Mouse (Mus musculus) liver, adult 2 months (tissue): ENCODE results near the gene Gfy. TPM values are rescaled to one million over a fixed set of nuclear protein-coding genes. Genes with fewer than 3 reads are reported as not detected.

ENCODE experiments used
- DNase-seq: peaks from one replicate; pipeline ENCODE4 v3.0.0-alpha.2; 2011; ENCODE audit warnings: low read depth, low spot score; ENCODE audit errors: extremely low read depth
- H3K27ac ChIP-seq: fragments of 200-500 bp; replicated peaks from 2 replicates; pipeline ENCODE4 v1.5.1; 2012; ENCODE audit warnings: low read depth, mild to moderate bottlenecking, control low read depth, inconsistent platforms, low read length; ENCODE audit not compliant: insufficient read depth
- H3K27me3 ChIP-seq: fragments of 200-500 bp; 2 replicates; pipeline ENCODE4 v1.6.1; 2012; ENCODE audit warnings: mild to moderate bottlenecking, moderate library complexity, low read length, inconsistent platforms; ENCODE audit not compliant: control insufficient read depth, insufficient read depth
- H3K36me3 ChIP-seq: fragments of 200-500 bp; 2 replicates; pipeline ENCODE4 v1.6.1; 2012; ENCODE audit warnings: low read length, inconsistent platforms; ENCODE audit not compliant: control insufficient read depth, insufficient read depth
- H3K4me1 ChIP-seq: fragments of 200-500 bp; 2 replicates; pipeline ENCODE4 v1.6.1; 2011; ENCODE audit warnings: low read length; ENCODE audit not compliant: control insufficient read depth, insufficient read depth
- H3K4me3 ChIP-seq: fragments of 200-500 bp; 2 replicates; pipeline ENCODE4 v1.5.1; 2011; ENCODE audit warnings: low read depth, mild to moderate bottlenecking, control low read depth, low read length, moderate library complexity; ENCODE audit not compliant: insufficient read depth
- H3K79me2 ChIP-seq: fragments of 200-500 bp; 2 replicates; pipeline ENCODE4 v1.6.1; 2012; ENCODE audit warnings: inconsistent platforms, mild to moderate bottlenecking, low read length, moderate library complexity; ENCODE audit not compliant: control insufficient read depth, insufficient read depth
- H3K9ac ChIP-seq: fragments of 200-500 bp; 2 replicates; pipeline ENCODE4 v1.6.1; 2012; ENCODE audit warnings: low read depth, mild to moderate bottlenecking, control low read depth, inconsistent platforms, low read length
- CTCF ChIP-seq: fragments of 200-500 bp; IDR thresholded peaks from 2 replicates; pipeline ENCODE4 v1.5.1; 2011; ENCODE audit warnings: low read depth, low read length, control low read depth
- POLR2A ChIP-seq: fragments of 200-500 bp; IDR thresholded peaks from 2 replicates; pipeline ENCODE4 v1.6.1; 2011; ENCODE audit warnings: low read length, control low read depth; ENCODE audit not compliant: insufficient read depth; ENCODE audit errors: extremely low read depth
- WGBS: fragments of 180-500 bp; shearing (Covaris S2); methylation state at CpG from one replicate; pipeline ENCODE4 v1.1.7; 2018; 5-methylcytosine and 5-hydroxymethylcytosine counted together
- polyA plus RNA-seq: library from polyadenylated mRNA; depleted of rRNA; stranded (reverse); fragments of >200 nt; gene quantifications from 2 replicates; pipeline ENCODE4 v1.2.3, GENCODE M21; 2012; rRNA removed
- total RNA-seq: library from RNA; depleted of rRNA; stranded (reverse); fragments of >200 nt; gene quantifications from 2 replicates; pipeline ENCODE4 v1.2.3, GENCODE M21; 2014; rRNA removed

The Gfy gene
- total RNA-seq = not detected in 2 replicates
- not detected in 2 replicates for polyA plus RNA-seq

DNA sequence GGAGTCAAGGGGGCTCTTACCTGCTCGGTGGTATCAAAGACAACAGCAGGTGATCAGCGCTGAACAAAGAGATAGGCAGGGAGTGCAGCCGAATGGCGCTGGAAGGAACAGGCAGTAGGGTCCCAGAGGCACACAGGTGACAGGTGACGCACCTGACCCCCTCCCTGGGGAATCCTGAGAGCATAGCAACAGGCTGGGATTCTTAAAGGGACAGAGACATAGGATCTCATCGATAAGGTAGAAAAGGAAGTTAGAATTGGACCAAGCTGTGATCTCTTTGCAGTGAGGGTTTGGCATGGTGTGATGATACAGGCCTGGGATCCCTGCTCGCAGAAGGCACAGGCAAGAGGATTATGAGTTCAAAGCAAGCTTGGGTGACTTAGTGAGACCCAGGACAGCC, at the start of gene Gfy:
Gene Gfy (minus strand): TSS at position 101 of the 400 bp plus-strand sequence.
- no peak within 1 kb of the TSS for H3K4me3 ChIP-seq
- DNase-seq = no peak
- 29% methylated on average over 7 of the region's 7 CpGs for WGBS
- TF ChIP-seq CTCF = no peak
- no peak for TF ChIP-seq POLR2A
- H3K4me1 ChIP-seq = peaks cover 5% of the 10 kb centered on the region; the same call in 1 of the 2 replicates
- H3K36me3 ChIP-seq = no peaks in the 10 kb centered on the region
- peaks cover 44% of the 10 kb centered on the region for H3K27me3 ChIP-seq
- H3K9ac ChIP-seq = no peak within 1 kb of the TSS
- H3K79me2 ChIP-seq = no peaks in the 10 kb centered on the region
- H3K27ac ChIP-seq = no peak within 1 kb of the TSS

- TF ChIP-seq POLR2A (no peak), CTCF (no peak)
- 90% methylated on average over 8 of the region's 8 CpGs for WGBS
- Histone ChIP-seq H3K4me1 (no peaks in the 10 kb centered on the region), H3K4me3 (no peak overlapping the region), H3K9ac (no peak overlapping the region), H3K36me3 (no peaks in the 10 kb centered on the region), H3K27me3 (0 out of 2 replicates have a peak, but pooled peaks cover under 1% of the 10 kb centered on the region), H3K27ac (no peak overlapping the region), H3K79me2 (no peaks in the 10 kb centered on the region)
- DNase-seq = no peak
Observed at GRCm38 (mm10) chr7:45229046-45229445, 49.7 kb upstream of the Gfy start.

DNA sequence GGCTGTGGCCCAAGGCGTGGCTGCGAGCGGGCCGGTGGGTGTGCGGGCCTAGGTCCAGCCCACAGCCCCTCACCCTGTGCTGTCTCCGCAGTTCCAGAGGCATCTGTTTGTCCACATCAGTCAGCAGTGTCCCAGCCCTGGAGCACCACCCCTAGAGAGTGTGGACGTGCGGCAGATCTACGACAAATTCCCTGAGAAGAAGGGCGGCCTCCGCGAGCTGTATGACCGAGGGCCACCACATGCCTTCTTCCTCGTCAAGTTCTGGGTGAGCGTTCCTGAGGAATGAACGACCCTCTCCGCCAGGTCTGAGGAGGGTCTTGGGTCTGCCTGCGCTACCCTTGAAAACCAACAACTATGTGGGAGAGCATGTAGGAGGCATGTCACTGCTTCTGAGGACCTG, 49.2 kb upstream of the Gfy start:
- H3K27ac ChIP-seq = no peak overlapping the region

DNA sequence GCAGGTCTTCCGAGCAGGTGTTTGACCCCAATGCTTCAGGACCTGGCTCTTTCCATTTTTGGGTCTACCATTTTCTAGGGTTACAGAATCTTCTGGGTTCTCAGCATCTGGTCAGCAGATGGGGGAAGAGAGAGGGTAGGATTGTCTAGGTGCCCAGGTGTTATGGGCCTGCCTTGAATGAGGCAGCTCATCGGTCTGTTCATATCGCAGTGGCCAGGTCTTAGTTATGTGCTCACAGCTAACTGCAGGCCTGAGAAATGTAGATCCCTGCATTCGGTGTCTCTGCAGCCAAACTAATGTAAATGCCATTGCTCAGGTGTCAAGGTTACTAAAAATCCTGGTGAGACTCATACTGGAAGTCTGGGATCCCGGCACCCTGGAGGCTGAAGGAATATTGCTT, 47.1 kb upstream of the Gfy start:
- H3K36me3 ChIP-seq = no peaks in the 10 kb centered on the region
- H3K27ac ChIP-seq = no peak overlapping the region
- H3K9ac ChIP-seq = no peak overlapping the region
- H3K4me3 ChIP-seq = no peak overlapping the region
- 95% methylated on average over 5 of the region's 5 CpGs for WGBS
- no peak for DNase-seq
- no peak for TF ChIP-seq POLR2A
- no peaks in the 10 kb centered on the region for H3K4me1 ChIP-seq
- no peaks in the 10 kb centered on the region for H3K79me2 ChIP-seq
- H3K27me3 ChIP-seq = no peaks in the 10 kb centered on the region

More for the DNA sequence above, 49.2 kb upstream of the Gfy start:
- no peaks in the 10 kb centered on the region for H3K4me1 ChIP-seq
- H3K36me3 ChIP-seq = no peaks in the 10 kb centered on the region
- H3K9ac ChIP-seq = no peak overlapping the region
- 95% methylated on average over 18 of the region's 18 CpGs for WGBS
- H3K27me3 ChIP-seq = no peaks in the 10 kb centered on the region
- no peaks in the 10 kb centered on the region for H3K79me2 ChIP-seq
- TF ChIP-seq CTCF (no peak), POLR2A (no peak)
- no peak for DNase-seq
- H3K4me3 ChIP-seq = no peak overlapping the region

- 93% methylated on average over 7 of the region's 7 CpGs for WGBS
- H3K27ac ChIP-seq = no peak overlapping the region
- H3K4me1 ChIP-seq = no peaks in the 10 kb centered on the region
- TF ChIP-seq POLR2A (no peak), CTCF (no peak)
- H3K4me3 ChIP-seq = no peak overlapping the region
- H3K79me2 ChIP-seq = no peaks in the 10 kb centered on the region
- no peaks in the 10 kb centered on the region for H3K27me3 ChIP-seq
- H3K36me3 ChIP-seq = no peaks in the 10 kb centered on the region
- no peak overlapping the region for H3K9ac ChIP-seq
- no peak for DNase-seq
Observed at GRCm38 (mm10) chr7:45224826-45225225, 45.5 kb upstream of the Gfy start.

- H3K9ac ChIP-seq = no peak overlapping the region
- no peak for DNase-seq
- H3K4me3 ChIP-seq = no peak overlapping the region
- no peaks in the 10 kb centered on the region for H3K27me3 ChIP-seq
- TF ChIP-seq POLR2A (no peak), CTCF (no peak)
- no peaks in the 10 kb centered on the region for H3K4me1 ChIP-seq
- no peak overlapping the region for H3K27ac ChIP-seq
- no peaks in the 10 kb centered on the region for H3K36me3 ChIP-seq
- no peaks in the 10 kb centered on the region for H3K79me2 ChIP-seq
- WGBS = 83% methylated on average over 2 of the region's 2 CpGs
Observed at GRCm38 (mm10) chr7:45221680-45222079, 42.3 kb upstream of the Gfy start.
